Mouse (Mus musculus) liver, postnatal 0 days (tissue): Measurements from ENCODE around the gene Btbd8.

Experiments
- CTCF ChIP-seq: sonication (generic); IDR thresholded peaks from 2 replicates; pipeline ENCODE4 v1.5.1; 2016; ENCODE audit warnings: antibody characterized with exemption, low read depth
- EP300 ChIP-seq: IDR thresholded peaks from 2 replicates; pipeline ENCODE4 v1.6.1; 2016; ENCODE audit warnings: antibody characterized with exemption, low read depth, mild to moderate bottlenecking

- TF ChIP-seq CTCF = no peak
- TF ChIP-seq EP300 = no peak
Observed at GRCm38 (mm10) chr5:107548444-107548843, 110.6 kb downstream of the Btbd8 start.
